Mouse (Mus musculus) layer of hippocampus, postnatal 10 days (tissue): Measurements from ENCODE around the gene Rnf167. TPM values are rescaled to one million over a fixed set of nuclear protein-coding genes. Genes with fewer than 3 reads are reported as not detected.

Experiments
- DNase-seq, 2 experiments: peaks; one replicate each; pipeline ENCODE4 v3.0.0; 2021; ENCODE audit warnings: low spot score in 2 of 2
- total RNA-seq, 2 experiments: library from RNA; stranded (reverse); gene quantifications; 2 replicates each; pipeline ENCODE4 v1.2.3; 2021

Rnf167 gene
- total RNA-seq, 2 experiments from 2014 or later, result 60.3 to 61.5 TPM

DNA sequence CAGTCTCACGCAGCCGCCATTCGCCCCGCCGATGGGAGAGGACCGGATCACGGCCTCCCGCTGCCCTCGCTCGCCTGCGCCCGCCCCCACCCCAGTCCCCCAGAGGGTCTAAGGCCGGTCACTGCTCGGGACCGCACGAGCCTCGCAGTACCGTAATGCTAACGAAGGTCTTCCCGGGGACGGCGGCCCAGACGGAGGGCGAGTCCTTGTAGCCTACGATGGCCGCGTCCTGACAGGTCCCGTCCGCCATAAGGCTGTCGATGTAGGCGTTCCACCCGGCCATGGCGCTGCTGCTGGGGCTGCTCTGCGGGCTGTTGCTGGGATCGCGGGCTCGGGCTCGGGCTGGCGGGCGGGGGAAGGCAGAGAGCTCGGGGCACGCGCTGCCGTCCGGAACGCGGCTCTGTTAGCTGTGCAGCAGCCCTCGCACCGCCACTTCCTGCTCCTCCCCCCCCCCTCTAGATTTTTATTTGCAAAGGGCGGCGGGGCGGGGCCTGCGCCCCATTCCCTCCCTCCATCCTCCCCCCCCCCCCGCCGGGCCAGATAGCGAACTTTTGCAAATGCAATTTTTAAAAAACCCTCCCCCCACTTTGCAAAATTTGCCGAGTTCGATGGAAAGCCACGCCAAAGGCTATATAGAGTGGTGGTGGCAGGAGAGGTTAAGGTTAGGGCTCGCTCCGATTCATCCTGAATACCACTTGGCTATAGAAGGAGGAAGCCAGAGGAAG is 7.3 kb downstream of the Rnf167 start, which contains the start of gene Pfn1:
TSS of gene Pfn1 (minus strand) at position 447 of the 725 bp plus-strand sequence.
- DNase-seq, result peak; percentile 66 to 80

DNA sequence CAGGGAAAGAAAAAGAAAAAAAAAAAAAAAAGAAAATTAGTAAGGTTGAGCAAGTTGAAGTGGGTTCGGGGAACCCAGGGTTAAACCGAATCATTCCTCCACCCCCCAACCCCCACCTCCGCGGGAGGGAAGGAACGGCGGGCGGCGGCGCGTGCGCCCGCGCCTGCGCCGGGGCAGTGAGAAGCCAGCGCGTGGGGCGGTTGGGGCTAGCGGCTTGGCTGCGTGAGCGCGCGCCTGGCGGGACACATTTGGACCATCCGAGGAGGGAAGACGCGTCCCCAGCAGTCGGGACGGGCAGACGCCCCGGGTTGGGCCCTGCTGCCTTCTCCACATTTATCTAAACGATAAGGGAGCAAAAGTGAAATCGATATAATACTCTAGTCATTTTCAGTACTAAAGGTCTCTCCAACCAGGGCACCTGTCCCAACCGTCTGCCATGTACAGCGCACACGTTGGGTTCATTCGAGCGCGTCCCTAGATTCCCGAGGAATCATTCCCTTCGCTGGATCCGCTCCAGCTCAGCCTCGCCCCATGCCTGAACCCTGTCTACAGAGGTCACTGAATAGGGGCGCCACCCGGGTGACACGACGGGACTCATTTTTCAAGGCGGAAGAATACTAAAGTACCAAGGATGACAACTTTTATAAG is 8.0 kb downstream of the Rnf167 start:
- DNase-seq, result peak; percentile 73 to 82

- peak in 1 of 2 experiments; percentile 52 for DNase-seq
These were observed 8.8 kb downstream of the Rnf167 start for GRCm38 (mm10) chr11:70655571-70656455.

DNA sequence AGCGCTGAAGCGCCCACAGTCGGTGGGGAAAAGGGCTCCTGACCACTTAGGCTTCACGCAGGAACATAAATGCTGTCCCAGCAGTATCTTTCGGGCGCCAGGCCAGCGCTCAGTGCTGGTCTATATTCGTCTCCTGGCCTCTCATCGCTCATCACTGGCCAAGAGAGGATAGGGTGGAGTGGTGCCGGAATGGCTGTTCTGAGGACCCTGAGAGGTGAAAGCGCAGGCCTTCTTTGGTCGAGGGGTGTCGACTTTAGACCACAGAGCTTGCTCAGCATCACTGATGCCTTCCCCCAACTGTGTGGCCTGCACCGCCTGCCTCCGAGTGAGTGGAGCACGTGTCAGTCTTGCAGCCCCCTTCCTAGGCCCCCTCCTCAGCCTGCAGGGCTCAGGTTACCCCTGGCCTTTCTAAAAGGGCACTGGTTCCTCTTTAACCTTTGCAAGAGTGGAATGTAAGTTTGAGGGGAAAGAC is 9.5 kb downstream of the Rnf167 start:
- no peak for DNase-seq

- no peak for DNase-seq
These were observed 9.9 kb downstream of the Rnf167 start, which contains the start of gene Eno3 for GRCm38 (mm10) chr11:70656964-70657363. TSS of gene Eno3 (plus strand) at chr11:70657202.

DNA sequence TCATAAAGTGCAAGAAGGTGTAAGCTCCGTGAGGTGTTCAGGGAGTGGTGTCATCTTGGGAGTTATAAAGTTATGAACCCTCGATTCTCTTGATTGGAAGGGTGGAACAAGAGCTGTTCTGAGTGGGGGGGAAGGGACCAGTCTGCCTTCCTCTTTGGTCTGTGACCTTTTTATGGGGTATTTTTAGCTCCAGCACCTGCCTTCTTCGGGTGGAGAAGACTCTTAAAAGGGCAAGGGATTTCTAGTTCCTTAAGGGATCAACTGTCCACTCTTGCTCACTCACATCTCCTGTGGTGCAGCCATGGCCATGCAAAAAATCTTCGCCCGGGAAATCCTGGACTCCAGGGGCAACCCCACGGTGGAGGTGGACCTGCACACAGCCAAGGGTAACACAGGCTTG is 10.5 kb downstream of the Rnf167 start:
- no peak for DNase-seq

DNA sequence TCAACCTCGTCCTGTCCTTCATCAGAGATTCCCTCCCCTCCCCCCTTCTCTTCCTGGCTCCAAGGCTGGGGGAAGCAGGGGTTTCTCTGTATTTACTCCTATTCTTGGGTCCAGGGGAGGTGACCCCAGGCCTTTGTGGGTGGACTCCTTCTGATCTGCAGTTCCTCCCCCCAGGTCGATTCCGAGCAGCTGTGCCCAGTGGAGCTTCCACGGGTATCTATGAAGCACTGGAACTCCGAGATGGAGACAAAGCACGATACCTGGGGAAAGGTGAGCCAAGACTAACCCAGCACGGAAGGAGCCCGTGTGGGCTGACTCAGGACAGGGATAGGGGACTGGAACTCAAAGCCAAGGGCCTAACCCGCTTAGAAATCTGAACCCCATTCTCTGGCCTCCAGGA is 11.0 kb downstream of the Rnf167 start:
- DNase-seq, result no peak

- DNase-seq, result no peak
These were observed 11.5 kb downstream of the Rnf167 start for GRCm38 (mm10) chr11:70658521-70658920.

GRCm38 (mm10) chr11:70658942-70659341 is 11.9 kb downstream of the Rnf167 start:
- no peak for DNase-seq

GRCm38 (mm10) chr11:70660571-70660970 is 13.5 kb downstream of the Rnf167 start:
- no peak for DNase-seq

DNA sequence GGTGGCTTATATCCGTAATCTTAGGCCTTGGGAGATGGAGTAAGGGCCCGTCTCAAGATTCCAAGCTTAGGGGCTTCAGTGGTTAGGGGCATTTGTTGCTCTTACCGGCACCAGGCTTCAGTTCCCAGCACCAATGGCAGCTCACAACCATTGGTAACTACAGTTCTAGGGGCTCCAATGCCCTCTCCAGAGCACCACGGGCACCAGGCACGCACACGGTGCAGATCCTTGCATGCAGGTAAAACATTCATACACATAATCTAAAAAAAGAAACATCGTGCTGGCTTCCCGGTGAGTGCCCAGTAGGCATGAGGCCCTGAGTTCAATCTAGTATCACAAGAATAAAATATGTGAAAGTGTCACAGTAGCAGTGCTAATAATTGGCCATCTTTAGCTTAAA is 16.1 kb downstream of the Rnf167 start:
- no peak for DNase-seq

GRCm38 (mm10) chr11:70663957-70664356 is 16.9 kb downstream of the Rnf167 start:
- no peak for DNase-seq

DNA sequence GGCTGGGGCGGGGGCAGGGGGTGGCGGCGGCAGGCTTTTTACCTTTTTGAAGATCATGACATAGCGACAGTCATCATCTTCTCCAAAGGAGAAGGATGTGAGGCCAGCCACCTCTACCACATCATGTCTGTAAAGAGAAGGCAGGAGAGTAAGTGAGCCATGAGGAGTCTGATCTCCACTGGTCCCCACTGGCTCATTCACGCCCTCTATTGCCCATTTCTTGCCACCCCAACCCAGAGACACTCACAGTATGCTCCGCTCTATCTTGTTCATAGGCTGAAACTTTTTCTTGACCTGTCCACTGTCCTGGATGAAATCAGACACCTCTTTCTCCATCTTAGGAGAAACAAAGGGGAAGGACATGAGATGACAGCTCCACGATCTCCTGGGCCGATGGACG is 17.7 kb downstream of the Rnf167 start:
- no peak for DNase-seq

DNA sequence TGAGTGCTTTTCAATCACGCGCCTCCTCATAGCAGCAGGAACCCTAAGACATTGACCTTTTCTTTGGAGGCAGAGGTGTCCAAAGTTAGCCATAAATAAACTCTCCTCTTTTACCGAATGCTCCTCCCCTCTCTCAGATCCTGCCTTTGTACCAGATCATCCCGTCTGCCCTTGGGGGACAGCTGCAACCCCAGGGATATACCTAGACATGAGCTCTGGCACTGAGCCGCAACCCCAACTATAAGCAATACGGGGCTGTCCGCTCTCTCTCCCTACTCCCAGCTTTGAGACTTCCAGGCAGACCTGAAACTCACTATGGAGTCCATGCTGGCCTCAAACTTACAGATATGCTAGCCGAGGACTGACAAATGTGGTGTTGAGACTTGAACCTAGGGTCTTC is 19.7 kb downstream of the Rnf167 start:
- no peak for DNase-seq

DNA sequence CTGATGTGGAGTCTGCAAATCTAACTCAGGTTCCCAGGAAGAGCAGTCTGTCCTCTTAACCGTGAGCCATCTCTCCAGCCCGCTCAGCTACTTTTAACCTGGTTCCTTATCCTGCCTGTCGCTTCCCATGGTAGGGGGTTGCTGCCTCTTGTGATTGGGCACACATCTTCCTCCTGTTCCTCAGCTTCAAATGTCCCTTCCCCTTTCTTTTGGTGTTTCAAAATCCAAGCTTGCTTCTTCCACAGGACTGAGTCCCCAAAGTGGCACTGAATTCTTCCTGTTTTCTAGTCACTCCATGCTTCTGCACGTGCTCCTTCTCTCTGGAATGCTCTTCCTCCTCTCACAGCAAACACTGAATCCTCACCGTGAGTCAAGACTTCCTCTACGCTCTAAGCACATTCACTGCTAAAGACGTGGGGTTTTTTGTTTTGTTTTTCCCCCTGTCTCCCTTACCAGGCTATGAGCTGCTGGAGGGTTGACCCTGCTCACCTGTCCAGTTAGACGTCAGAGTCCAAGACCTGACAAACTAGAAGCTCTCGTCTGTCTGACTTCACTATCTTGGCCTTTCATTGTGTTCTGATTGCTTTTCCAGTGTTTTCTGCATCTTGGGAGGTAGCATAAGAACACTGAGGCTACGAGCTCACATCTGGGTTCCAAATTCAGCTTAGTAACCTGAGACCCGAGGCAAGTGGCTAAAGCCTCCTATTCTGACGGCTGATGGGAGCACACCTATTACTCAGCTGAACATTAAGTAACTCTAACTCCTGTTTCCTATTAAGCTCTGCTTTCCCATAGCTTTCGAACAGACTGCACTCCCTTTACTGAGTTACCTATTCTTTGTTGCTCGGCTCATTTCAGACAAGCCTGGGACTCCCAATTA is 20.5 kb downstream of the Rnf167 start:
- no peak for DNase-seq

DNA sequence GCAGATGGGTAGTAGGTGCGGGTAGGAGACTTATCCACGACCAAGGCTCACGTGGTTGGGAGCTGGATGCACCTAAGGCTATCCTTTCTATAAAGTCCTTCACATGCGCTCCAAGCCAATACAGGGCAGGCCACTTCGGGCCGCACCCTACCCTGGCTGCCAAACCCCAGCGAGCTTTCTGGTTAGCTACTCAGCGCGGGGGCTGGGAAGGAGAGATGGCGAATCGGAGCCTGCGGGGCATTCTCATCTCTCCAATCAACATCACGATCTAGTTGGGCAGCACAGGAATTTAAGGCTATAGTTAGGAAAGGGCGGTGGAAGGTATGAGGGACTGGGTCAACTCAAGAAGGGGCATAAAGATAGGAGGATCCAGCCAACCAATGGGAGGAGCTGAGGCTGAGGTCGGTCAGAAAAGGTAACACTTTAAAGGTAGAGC is 21.3 kb downstream of the Rnf167 start:
- DNase-seq, result peak in 1 of 2 experiments; percentile 67

DNA sequence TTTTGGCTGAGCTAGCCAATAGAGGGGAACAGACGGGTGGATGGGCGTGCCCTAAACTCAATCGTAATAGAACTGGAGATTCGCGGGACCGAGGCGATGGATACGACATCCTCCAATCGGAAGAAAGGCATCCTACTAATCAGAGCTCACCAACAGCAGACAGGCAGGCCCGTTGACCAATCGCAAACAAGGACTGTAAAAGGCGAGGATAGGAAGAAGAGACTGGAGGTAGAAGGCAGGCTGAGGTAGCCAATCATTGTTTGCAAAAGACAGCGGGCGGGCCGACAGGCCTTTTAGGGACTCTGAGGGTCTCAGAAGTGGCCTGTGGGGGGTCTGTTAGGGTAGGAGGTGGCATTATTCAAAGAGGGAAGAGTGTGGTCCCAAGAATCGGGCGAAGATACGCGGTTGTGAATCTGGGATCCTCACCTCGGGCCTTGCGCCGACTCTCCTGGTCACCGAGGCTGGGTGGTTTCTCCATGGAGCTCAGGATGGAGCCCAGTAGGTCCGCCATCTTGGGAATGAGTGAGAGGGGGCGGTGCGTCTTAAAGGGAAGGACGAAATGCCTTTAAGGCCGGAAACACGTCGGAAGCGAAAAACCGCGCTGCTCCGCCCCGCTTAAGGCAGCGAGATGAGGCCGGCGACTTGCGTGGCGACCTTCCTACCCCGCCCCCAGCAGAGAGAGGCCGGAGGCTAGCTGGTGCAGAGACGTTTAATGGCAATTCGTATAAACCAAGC is 21.9 kb downstream of the Rnf167 start, which contains the start of gene Spag7:
TSS of gene Spag7 (minus strand) at position 646 of the 735 bp plus-strand sequence.
- peak; percentile 94 to 95 for DNase-seq

GRCm38 (mm10) chr11:70669582-70670345 is 22.7 kb downstream of the Rnf167 start:
- DNase-seq, result peak; percentile 73 to 84

DNA sequence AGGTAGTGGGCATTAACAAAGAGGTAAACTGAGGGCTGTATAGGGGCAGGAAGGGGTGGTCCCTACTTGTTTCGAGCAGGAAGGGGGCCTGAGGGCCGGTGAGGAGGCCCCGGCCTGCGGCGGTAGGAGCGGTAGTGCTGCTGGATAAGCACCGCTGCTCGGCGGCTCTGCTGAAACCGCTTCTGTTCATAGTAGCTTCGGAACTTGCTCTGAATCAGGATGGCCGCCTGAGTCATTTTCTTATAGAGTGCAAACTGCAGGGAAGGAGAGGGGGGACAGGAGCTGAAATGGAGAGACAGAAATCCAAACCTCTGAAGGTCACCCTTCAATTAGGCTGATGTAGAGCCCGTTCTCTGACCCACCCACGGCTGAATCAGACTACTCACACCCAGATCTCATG is 23.4 kb downstream of the Rnf167 start:
- DNase-seq, result no peak
